Mouse (Mus musculus) forebrain, embryonic 12.5 days (tissue): ENCODE measurements around the gene Mrpl10. TPM values are rescaled to one million over a fixed set of nuclear protein-coding genes. Genes with fewer than 3 reads are reported as not detected.

Experiments
- ATAC-seq: fragments of 200-750 bp; cut with Nextera tagmentation; 2 replicates; pipeline ENCODE4 v1.8.0; 2017; ENCODE audit warnings: moderate TSS enrichment; ENCODE audit not compliant: low FRiP score
- H3K27ac ChIP-seq: fragments of 300-500 bp; sonication (generic); 2 replicates; pipeline ENCODE4 v1.5.1; 2016; ENCODE audit warnings: mild to moderate bottlenecking
- H3K27me3 ChIP-seq: fragments of 300-500 bp; sonication (generic); 2 replicates; pipeline ENCODE4 v1.6.1; 2016; ENCODE audit warnings: mild to moderate bottlenecking
- H3K36me3 ChIP-seq: fragments of 300-500 bp; sonication (generic); replicated peaks from 2 replicates; pipeline ENCODE4 v1.6.1; 2016; ENCODE audit warnings: mild to moderate bottlenecking
- H3K4me1 ChIP-seq: fragments of 300-500 bp; sonication (generic); 2 replicates; pipeline ENCODE4 v1.6.1; 2016
- H3K4me2 ChIP-seq: fragments of 300-500 bp; sonication (generic); 2 replicates; pipeline ENCODE4 v1.6.1; 2016; ENCODE audit warnings: mild to moderate bottlenecking, moderate library complexity
- H3K4me3 ChIP-seq: fragments of 300-500 bp; sonication (generic); replicated peaks from 2 replicates; pipeline ENCODE4 v1.5.1; 2016; ENCODE audit warnings: mild to moderate bottlenecking
- H3K9ac ChIP-seq: fragments of 300-500 bp; sonication (generic); 2 replicates; pipeline ENCODE4 v1.6.1; 2016; ENCODE audit warnings: mild to moderate bottlenecking
- H3K9me3 ChIP-seq: fragments of 300-500 bp; sonication (generic); 2 replicates; pipeline ENCODE4 v1.6.1; 2016
- WGBS: fragments of 180-500 bp; shearing (Covaris S2); methylation state at CpG from one replicate; pipeline ENCODE4 v1.1.7; 2016; 5-methylcytosine and 5-hydroxymethylcytosine counted together
- polyA plus RNA-seq: library from polyadenylated mRNA; unstranded; fragments of >200 nt; fragmentation: Nextera tagmentation; extraction: Ambion mirVana; gene quantifications from 2 replicates; pipeline ENCODE4 v1.2.1, GENCODE M21; 2016

Mrpl10 gene
- polyA plus RNA-seq, 1 experiment from 2014 or later: 65.8 TPM

DNA sequence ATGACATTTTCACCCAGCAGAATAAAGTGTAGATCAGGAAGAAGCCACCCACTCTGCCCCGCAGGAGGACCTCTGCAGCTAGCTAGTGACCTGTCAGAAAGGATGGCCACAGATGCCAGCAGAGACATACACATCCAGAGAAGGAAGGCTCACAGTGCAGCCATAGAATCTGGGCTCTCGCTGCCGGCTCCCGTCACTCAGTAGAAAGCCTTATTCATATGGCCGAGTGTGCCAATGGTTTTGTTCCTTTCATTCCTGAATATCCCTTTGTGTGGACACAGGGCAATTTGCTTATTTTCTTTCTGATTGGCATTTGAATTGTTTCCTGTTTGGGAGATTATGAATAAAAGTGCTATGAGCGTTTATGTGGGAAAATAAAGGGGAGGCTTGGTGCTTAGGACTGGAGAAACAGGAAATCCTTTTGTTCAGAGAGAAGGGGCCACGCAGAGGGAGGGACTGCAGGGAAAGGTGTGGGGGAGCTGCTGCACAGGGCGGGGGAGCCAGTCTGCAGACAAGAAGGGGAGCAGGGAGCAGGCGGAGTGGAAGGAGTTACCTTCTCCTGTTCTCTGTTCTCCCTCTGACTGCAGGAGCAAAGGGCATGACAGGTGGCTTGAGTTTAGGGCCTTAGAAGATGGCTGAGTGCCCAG is 22.0 kb downstream of the Mrpl10 start:
- Histone ChIP-seq H3K4me3 (no peak overlapping the region), H3K9me3 (no peaks in the 10 kb centered on the region), H3K36me3 (peaks cover 33% of the 10 kb centered on the region), H3K4me2 (peak overlapping the region; percentile 15; the same call in 1 of the 2 replicates), H3K27me3 (peaks cover 6% of the 10 kb centered on the region; the same call in 1 of the 2 replicates), H3K4me1 (peaks cover 12% of the 10 kb centered on the region), H3K9ac (no peak overlapping the region), H3K27ac (peak overlapping the region; percentile 77)
- no peak for ATAC-seq
- 11% methylated on average over 9 of the region's 9 CpGs for whole genome bisulfite sequencing

DNA sequence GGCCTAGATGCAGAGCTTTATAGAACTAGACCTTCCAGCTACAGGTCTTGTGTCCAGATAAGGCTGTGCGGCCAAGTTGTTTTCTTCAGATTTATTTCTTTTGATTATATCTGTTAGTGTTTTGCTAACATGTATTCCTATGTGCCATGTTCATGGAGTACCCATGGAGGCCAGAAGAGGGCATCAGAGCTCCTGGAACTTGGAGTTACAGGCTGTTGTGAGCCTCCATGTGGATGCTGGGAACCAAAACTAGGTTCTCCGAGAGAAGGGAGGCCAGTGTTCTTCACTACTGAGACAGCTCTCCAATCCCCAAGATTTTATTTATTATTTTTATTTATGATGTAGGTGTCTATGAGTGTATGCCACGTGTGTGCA is 22.5 kb downstream of the Mrpl10 start:
- 82% methylated on average over 3 of the region's 3 CpGs for WGBS
- Histone ChIP-seq H3K4me2 (no peak overlapping the region), H3K9me3 (no peaks in the 10 kb centered on the region), H3K4me1 (peaks cover 12% of the 10 kb centered on the region), H3K9ac (no peak overlapping the region), H3K36me3 (peaks cover 35% of the 10 kb centered on the region), H3K27me3 (peaks cover 6% of the 10 kb centered on the region; the same call in 1 of the 2 replicates), H3K27ac (peak overlapping the region; percentile 77; the same call in 1 of the 2 replicates), H3K4me3 (no peak overlapping the region)
- ATAC-seq: no peak

DNA sequence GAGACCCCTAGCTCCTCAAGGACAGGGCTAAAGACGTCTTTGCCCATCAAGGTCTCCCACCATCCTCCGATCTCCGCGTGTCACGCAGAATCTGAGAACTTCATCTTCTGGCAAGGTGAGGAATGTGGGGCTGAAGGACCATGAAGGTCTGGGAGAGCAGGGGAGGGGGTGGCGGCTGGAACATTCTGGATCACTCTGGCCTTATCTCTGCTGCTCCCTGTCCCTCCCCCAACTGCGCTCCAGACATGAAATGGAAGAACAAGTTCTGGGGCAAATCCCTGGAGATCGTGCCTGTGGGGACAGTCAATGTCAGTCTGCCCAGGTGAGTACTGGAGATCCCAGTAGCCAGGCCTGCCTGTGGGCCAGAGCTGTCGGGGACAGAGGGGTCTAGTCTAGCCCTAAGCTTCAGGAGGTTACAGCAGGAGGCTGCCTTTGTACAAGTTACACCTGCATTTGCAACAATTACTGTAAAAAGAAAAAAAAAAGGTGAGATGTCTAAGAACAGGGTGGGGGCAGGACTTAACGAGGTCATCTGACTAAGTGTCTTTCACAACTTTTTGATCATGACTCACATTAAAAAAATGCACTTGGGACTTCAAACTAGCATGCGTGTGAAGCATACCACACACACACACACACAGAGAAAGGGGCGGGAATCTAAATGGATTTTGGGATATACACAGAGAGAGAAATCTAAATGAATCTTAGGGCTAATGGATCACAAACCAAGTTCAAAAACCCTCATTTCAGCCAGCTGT is 24.4 kb downstream of the Mrpl10 start:
- Histone ChIP-seq H3K9me3 (no peaks in the 10 kb centered on the region), H3K9ac (no peak overlapping the region), H3K4me2 (no peak overlapping the region), H3K27me3 (peaks cover 6% of the 10 kb centered on the region; the same call in 1 of the 2 replicates), H3K36me3 (peaks cover 26% of the 10 kb centered on the region), H3K4me1 (peaks cover 12% of the 10 kb centered on the region), H3K27ac (no peak overlapping the region), H3K4me3 (no peak overlapping the region)
- ATAC-seq: no peak
- WGBS: 92% methylated on average over 12 of the region's 12 CpGs

DNA sequence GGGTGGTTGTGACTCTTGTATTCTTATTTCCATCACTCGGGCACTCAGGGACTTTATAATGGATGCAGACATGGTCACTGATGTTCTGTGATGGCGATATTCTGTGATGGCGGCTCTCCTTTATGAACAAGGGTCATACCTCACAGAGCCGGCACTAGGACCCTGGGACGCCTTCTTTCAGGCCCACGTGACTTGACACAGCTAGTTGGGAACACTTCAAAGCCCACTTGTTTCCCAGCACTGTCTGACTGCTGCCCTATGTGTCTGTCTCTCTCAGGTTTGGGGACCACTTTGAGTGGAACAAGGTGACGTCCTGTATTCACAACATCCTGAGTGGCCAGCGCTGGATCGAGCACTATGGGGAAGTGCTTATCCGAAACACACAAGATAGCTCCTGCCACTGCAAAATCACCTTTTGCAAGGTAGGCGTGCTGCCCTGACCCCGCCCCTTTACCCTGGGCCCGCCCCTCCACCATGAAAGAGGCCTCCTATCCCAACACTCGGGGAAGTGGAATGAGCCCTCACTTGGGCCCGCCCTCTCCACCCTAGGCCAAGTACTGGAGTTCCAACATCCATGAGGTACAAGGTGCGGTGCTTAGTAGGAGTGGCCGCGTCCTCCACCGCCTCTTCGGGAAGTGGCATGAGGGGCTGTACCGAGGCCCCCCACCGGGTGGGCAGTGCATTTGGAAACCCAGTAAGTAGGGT is 25.4 kb downstream of the Mrpl10 start:
- H3K4me2 ChIP-seq: no peak overlapping the region
- no peak for ATAC-seq
- peaks cover 16% of the 10 kb centered on the region for H3K36me3 ChIP-seq

DNA sequence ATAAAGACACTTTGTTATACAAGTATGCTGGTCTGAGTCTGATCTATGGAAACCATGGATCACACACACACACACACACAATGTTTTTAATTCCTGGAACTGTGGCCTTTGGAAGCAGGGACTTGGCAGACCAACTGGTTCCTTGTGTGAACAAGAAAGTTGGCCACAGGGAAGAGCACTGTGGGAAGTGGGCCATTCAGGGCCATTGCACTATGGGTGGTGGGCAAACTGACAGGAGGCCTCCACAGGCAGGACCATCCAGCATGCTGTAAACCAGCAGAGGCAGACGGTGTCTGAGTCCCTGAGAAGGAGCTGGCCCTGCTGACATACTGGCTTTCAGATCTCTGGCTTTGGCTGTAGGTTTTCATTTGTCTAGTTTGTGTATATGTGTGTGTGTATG is 28.0 kb downstream of the Mrpl10 start:
- ATAC-seq: no peak
- 88% methylated on average over 1 of the region's 1 CpGs for WGBS
- no peak overlapping the region for H3K9ac ChIP-seq
- H3K9me3 ChIP-seq: no peaks in the 10 kb centered on the region
- no peak overlapping the region for H3K4me2 ChIP-seq
- no peak overlapping the region for H3K27ac ChIP-seq
- H3K36me3 ChIP-seq: peaks cover 16% of the 10 kb centered on the region
- H3K27me3 ChIP-seq: no peaks in the 10 kb centered on the region
- H3K4me3 ChIP-seq: no peak overlapping the region
- H3K4me1 ChIP-seq: no peaks in the 10 kb centered on the region

More for the DNA sequence above, 25.4 kb downstream of the Mrpl10 start:
- H3K4me3 ChIP-seq: no peak overlapping the region
- no peak overlapping the region for H3K9ac ChIP-seq
- H3K27me3 ChIP-seq: no peaks in the 10 kb centered on the region
- 45% methylated on average over 22 of the region's 22 CpGs for WGBS
- no peak overlapping the region for H3K27ac ChIP-seq
- no peaks in the 10 kb centered on the region for H3K9me3 ChIP-seq
- peaks cover 12% of the 10 kb centered on the region for H3K4me1 ChIP-seq

DNA sequence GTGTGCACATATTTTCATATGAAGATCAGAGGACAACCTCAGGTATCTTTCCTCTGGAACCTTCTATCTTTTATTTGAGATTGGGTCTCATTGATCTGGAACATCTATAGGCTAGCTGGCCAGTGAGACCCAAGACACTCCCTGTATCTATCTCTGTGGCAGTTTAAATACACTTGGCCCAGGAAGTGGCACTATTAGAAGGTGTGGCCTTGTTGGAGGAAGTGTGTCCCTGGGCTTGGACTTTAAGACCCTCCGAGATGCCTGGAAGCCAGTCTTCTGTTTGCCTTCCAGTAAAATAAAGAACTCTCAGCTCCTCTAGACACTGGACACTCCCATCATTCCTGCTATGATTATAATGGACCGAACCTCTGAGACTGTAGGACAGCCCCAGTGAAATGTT is 28.4 kb downstream of the Mrpl10 start:
- peaks cover 14% of the 10 kb centered on the region for H3K36me3 ChIP-seq
- no peak overlapping the region for H3K27ac ChIP-seq
- H3K4me1 ChIP-seq: no peaks in the 10 kb centered on the region
- H3K9ac ChIP-seq: no peak overlapping the region
- H3K9me3 ChIP-seq: no peaks in the 10 kb centered on the region
- H3K4me2 ChIP-seq: no peak overlapping the region
- ATAC-seq: no peak
- WGBS: 83% methylated on average over 2 of the region's 2 CpGs
- H3K4me3 ChIP-seq: no peak overlapping the region
- no peaks in the 10 kb centered on the region for H3K27me3 ChIP-seq

DNA sequence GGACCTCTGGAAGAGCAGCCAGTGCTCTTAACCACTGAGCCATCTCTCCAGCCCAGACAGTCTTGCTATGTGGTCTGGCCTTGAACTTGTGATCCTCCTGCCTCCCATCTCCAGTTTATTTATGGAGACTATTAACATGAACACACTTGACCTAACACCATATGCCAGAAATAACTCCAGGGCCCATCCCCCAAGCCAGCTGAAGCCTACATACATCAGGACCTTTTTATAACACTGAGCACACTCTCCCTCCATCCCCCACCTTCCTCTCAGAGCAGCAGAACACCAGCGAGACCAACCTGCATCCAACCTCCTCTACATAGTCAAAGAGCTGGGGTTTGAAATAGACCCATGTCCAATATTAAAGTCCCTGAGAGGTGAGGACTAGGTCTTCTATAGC is 29.8 kb downstream of the Mrpl10 start:
- ATAC-seq: no peak
- Histone ChIP-seq H3K27ac (no peak overlapping the region), H3K27me3 (no peaks in the 10 kb centered on the region), H3K4me2 (no peak overlapping the region), H3K9ac (no peak overlapping the region), H3K4me3 (no peak overlapping the region), H3K36me3 (peaks cover 14% of the 10 kb centered on the region), H3K9me3 (no peaks in the 10 kb centered on the region), H3K4me1 (no peaks in the 10 kb centered on the region)
- 65% methylated on average over 1 of the region's 1 CpGs for WGBS

DNA sequence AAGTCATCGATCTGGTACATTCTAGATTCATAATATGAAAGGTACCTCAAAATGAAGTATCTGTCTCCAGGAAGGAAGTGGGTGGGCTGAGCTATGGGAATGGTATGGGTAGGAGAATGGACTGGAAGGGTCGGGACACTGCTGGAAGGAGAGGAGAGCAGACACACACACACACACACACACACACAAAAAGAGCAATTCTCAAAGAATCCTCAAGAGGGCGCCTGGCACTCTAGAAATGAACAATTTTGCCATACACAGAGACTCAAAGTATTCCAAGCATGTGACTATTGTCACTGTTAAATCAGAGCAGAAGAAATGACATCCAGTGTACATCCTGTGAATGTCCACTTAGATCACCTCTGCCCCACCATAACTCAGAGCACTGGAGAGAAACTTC is 31.2 kb downstream of the Mrpl10 start:
- no peak for ATAC-seq

DNA sequence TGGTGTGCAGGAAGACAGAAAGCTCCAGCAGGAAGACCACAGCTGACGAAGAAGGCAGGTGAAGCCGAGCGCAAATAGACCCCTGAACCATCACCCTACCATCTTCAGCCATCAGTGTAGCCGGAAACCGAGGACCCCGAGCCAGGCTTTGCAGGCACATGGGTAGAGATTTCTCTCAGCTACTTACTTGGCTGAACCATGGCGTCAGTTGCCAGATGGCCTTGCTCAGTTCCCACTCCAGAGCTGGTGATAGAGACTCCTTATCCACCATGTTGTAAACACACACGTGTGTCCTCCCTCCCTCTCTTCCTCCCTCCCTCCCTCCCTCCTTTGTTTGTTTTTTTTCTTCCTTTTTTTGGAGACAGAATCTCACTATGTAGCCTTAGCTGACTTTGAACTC is 32.9 kb downstream of the Mrpl10 start:
- H3K4me2 ChIP-seq: no peak overlapping the region
- H3K9me3 ChIP-seq: no peaks in the 10 kb centered on the region
- WGBS: 70% methylated on average over 8 of the region's 8 CpGs
- H3K36me3 ChIP-seq: no peaks in the 10 kb centered on the region
- no peaks in the 10 kb centered on the region for H3K27me3 ChIP-seq
- no peaks in the 10 kb centered on the region for H3K4me1 ChIP-seq
- no peak overlapping the region for H3K9ac ChIP-seq
- H3K4me3 ChIP-seq: no peak overlapping the region
- H3K27ac ChIP-seq: no peak overlapping the region
- no peak for ATAC-seq

More for the DNA sequence above, 31.2 kb downstream of the Mrpl10 start:
- Histone ChIP-seq H3K27ac (no peak overlapping the region), H3K4me1 (no peaks in the 10 kb centered on the region), H3K36me3 (peaks cover 10% of the 10 kb centered on the region), H3K9me3 (no peaks in the 10 kb centered on the region), H3K27me3 (no peaks in the 10 kb centered on the region), H3K4me2 (no peak overlapping the region), H3K4me3 (no peak overlapping the region), H3K9ac (no peak overlapping the region)
- 36% methylated on average over 3 of the region's 3 CpGs for WGBS

DNA sequence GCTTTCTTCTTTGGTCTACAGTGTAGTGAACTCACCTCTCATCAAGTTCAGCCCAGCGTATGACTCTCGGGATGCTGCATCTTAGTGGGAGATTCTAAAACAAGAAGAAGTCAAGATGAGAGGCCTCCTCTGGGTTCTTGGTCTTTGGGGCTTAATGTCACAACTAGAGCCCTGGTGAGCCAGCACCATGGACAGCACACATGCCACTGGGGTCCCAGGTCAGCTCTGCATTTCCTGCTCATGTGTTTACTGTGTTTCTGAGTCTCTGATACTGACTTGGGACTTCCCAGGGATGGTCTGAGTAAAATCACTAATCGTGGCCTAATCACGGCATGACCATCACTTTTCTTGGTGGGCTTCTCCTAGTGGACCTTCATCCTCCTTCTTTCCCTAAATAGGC is 37.4 kb downstream of the Mrpl10 start:
- H3K9me3 ChIP-seq: no peaks in the 10 kb centered on the region
- WGBS: 54% methylated on average over 4 of the region's 4 CpGs
- no peaks in the 10 kb centered on the region for H3K36me3 ChIP-seq
- H3K27me3 ChIP-seq: peaks cover 12% of the 10 kb centered on the region
- H3K4me1 ChIP-seq: peaks cover 9% of the 10 kb centered on the region; the same call in 1 of the 2 replicates
- no peak for ATAC-seq
- no peak overlapping the region for H3K9ac ChIP-seq
- no peak overlapping the region for H3K27ac ChIP-seq
- no peak overlapping the region for H3K4me2 ChIP-seq
- no peak overlapping the region for H3K4me3 ChIP-seq

DNA sequence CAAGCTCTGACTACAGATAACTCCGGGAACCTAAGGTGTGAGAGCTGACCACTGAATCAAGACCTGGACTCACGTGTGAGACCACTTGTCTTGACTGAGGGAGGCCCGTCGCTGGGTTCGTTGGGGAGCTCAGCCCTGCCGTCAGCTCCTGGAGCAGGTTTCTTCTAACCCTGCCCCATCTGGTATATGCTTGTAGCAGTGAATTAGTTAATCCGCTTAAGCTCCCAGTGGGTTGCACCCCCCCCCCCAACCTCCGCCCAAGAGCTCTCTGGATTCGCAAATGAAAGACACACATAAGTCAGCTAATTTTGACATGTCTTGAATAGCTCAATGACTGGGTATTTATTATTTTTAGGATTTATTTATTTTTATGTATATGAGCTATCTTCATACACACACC is 38.9 kb downstream of the Mrpl10 start:
- Histone ChIP-seq H3K4me1 (peaks cover 10% of the 10 kb centered on the region; the same call in 1 of the 2 replicates), H3K4me3 (no peak overlapping the region), H3K4me2 (no peak overlapping the region), H3K27ac (no peak overlapping the region), H3K9ac (no peak overlapping the region), H3K27me3 (peaks cover 20% of the 10 kb centered on the region), H3K36me3 (no peaks in the 10 kb centered on the region), H3K9me3 (no peaks in the 10 kb centered on the region)
- WGBS: 9% methylated on average over 9 of the region's 9 CpGs
- no peak for ATAC-seq

DNA sequence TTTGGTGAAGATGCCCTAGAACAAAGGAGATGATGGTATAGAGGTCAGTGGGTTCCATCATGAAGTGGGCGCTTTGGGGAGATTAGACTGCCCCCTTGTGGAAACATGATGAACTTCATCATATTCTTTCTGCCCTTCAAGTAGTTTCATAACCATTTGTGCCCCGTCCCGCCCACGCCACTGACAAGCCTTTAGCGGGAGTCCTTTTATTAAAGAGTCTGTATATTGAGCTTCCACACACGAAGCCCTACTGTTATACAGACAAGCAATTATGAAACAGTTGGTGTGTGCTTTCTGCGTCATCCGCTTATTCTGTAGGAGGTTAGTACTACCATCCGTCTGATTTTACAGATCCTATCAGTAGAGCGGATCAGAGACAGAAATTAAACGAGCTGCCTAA is 41.6 kb downstream of the Mrpl10 start:
- ATAC-seq: no peak
- Histone ChIP-seq H3K9me3 (0 out of 2 replicates have a peak, but pooled peaks cover 2% of the 10 kb centered on the region), H3K4me3 (no peak overlapping the region), H3K9ac (no peak overlapping the region), H3K4me1 (peaks cover 10% of the 10 kb centered on the region; the same call in 1 of the 2 replicates), H3K4me2 (no peak overlapping the region), H3K27ac (no peak overlapping the region), H3K27me3 (peaks cover 20% of the 10 kb centered on the region), H3K36me3 (no peaks in the 10 kb centered on the region)
- WGBS: 51% methylated on average over 11 of the region's 11 CpGs
